11 mouse cellular contexts compared by ENCODE assay signal in the genomic region with DNA sequence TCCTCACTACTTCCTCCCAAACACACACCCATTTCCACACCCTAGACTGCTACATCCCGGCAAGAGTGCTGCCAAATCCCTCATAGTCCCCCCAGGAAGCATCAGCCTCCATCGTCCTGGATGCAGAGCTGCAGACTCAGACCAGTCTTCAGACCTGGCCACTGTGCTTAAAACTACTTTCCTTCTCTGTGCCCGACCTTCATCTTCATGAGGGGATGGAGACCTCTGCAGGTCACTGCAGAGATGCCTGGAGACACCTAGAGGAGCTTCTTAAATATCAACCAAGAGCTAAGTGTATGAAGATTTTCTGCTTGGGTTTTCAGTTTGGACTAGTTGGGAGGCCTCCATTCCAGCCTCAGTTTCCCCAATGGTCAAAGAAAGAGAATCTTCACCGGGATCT. TPM values are rescaled to one million over a fixed set of nuclear protein-coding genes. Genes with fewer than 3 reads are reported as not detected.
A peak's percentile ranks its signal among the peaks of the same experiment; 100 is the strongest.
DNase-seq lines count a peak whose midpoint lies in the region; ATAC-seq and TF ChIP-seq lines count a peak whose summit lies in the region.
"Had no signal": no experiment of that assay in that cellular context is flagged by ENCODE, and none has a peak within 500 bp of the region (broad histone marks: within the 10 kb centered on the region; RNA-seq: fewer than 3 reads in every experiment).

No protein-coding gene starts in this region.

- H3K4me1 ChIP-seq in bone marrow macrophage, adult 2 months (ENCODE audit: control insufficient read depth, insufficient read depth, low read length), result peaks cover 7% of the 10 kb centered on the region

- no peak for TF ChIP-seq POLR2A in bone marrow macrophage, adult 2 months (IDR thresholded peaks at IDR 0.05; ENCODE audit: borderline replicate concordance, low read depth, low read length)

- no peak overlapping the region for H3K27ac ChIP-seq in bone marrow macrophage, adult 2 months (ENCODE audit: insufficient read depth, low read depth, low read length)
- H3K27ac ChIP-seq: heart, embryonic 15.5 days; limb, embryonic 10.5 days had no signal

- H3K4me3 ChIP-seq in bone marrow macrophage, adult 2 months (ENCODE audit: insufficient read depth, low read length), result no peak overlapping the region
- H3K4me3 ChIP-seq: heart, embryonic 15.5 days; limb, embryonic 10.5 days; myocyte had no signal

- peak; percentile 33; the same call in 1 of the 2 replicates for TF ChIP-seq CTCF in bone marrow macrophage, adult 2 months (IDR thresholded peaks at IDR 0.05; ENCODE audit: low read depth, low read length)

- DNase-seq in adrenal gland, adult (ENCODE audit: inconsistent age in 2 of 2, low spot score in 1 of 2), result peak; percentile 21 to 44
- DNase-seq in adrenal gland, adult 8-10 months, result no peak
- DNase-seq in kidney, postnatal 4 days, result peak; percentile 6 to 18
- no peak for DNase-seq in kidney, postnatal 25 days
- DNase-seq in natural killer cell, adult 2 months (ENCODE audit: low spot score in 2 of 2), result peak; percentile 15 to 38
- no peak for DNase-seq in ovary, postnatal 36 days (ENCODE audit: low spot score)

- no peak for ATAC-seq in inflammation-experienced regulatory T-cells, adult 6 months

RNA-seq across cellular contexts. Expression of gene Csf2, which starts 4.6 kb away (rescaled TPM):
- total RNA-seq in adrenal gland, adult 8-10 months (2022), result not detected
- polyA plus RNA-seq in bone marrow macrophage, adult 2 months (2012; ENCODE audit: insufficient read depth, insufficient read length, missing spikeins), result not detected in 2 replicates
- polyA plus RNA-seq in inflammation-experienced regulatory T-cells, adult 6 months (2017; shearing (Covaris generic)), result 1 to 10 TPM in 2 of 3 experiments, not detected in 1; 1.2 to 2.8 TPM
- polyA plus RNA-seq: heart, embryonic 15.5 days; limb, embryonic 10.5 days; myocyte had no signal

RNA-seq across cellular contexts. Expression of gene Il3, which starts 13.0 kb away (rescaled TPM):
- not detected for total RNA-seq in adrenal gland, adult 8-10 months (2022)
- polyA plus RNA-seq in bone marrow macrophage, adult 2 months (2012; ENCODE audit: insufficient read depth, insufficient read length, missing spikeins), result not detected in 2 replicates
- polyA plus RNA-seq in inflammation-experienced regulatory T-cells, adult 6 months (2017; shearing (Covaris generic)), result not detected
- polyA plus RNA-seq: heart, embryonic 15.5 days; limb, embryonic 10.5 days; myocyte had no signal

RNA-seq across cellular contexts. Expression of gene Acsl6, which starts 49.5 kb away (rescaled TPM):
- 10 to 100 TPM in 1 of 4 experiments, 1 to 10 TPM in 3; 8.0 to 11.3 (median 8.6) TPM for total RNA-seq in adrenal gland, adult 8-10 months (2022)
- not detected in 2 replicates for polyA plus RNA-seq in bone marrow macrophage, adult 2 months (2012; ENCODE audit: insufficient read depth, insufficient read length, missing spikeins)
- not detected for polyA plus RNA-seq in inflammation-experienced regulatory T-cells, adult 6 months (2017; shearing (Covaris generic))

Comparison
In these comparisons a context has a peak if more than half of its experiments do, and no peak if none do; other contexts are left out.
1. DNase-seq: peak in adrenal gland, adult (2 of 2), kidney, postnatal 4 days (2 of 2) and natural killer cell, adult 2 months (2 of 2); none in adrenal gland, adult 8-10 months (single experiment), kidney, postnatal 25 days (0 of 2) and ovary, postnatal 36 days (single experiment).